Comparison of ENCODE assay signal across 33 mouse cellular contexts in genomic region chr4:145203305-145203704, GRCm38 (mm10).
"Had no signal": no experiment of that assay in that cellular context is flagged by ENCODE, and none has a peak within 500 bp of the region (broad histone marks: within the 10 kb centered on the region; RNA-seq: fewer than 3 reads in every experiment).

No protein-coding gene starts in this region.

- H3K4me1 ChIP-seq: hindbrain, embryonic 10.5 days; hindbrain, embryonic 12.5 days; hindbrain, embryonic 13.5 days; hindbrain, embryonic 15.5 days had no signal

- H3K36me3 ChIP-seq: heart, embryonic 10.5 days; heart, embryonic 12.5 days; heart, embryonic 13.5 days; heart, embryonic 15.5 days; hindbrain, embryonic 10.5 days; hindbrain, embryonic 12.5 days; hindbrain, embryonic 13.5 days; hindbrain, embryonic 15.5 days; kidney, embryonic 15.5 days had no signal

- H3K27me3 ChIP-seq: heart, embryonic 12.5 days; heart, embryonic 13.5 days; heart, embryonic 15.5 days; hindbrain, embryonic 12.5 days; hindbrain, embryonic 13.5 days; hindbrain, embryonic 15.5 days; kidney, embryonic 15.5 days had no signal

- H3K4me2 ChIP-seq: heart, embryonic 11.5 days; heart, embryonic 12.5 days; heart, embryonic 13.5 days; heart, embryonic 15.5 days; hindbrain, embryonic 12.5 days; hindbrain, embryonic 13.5 days; hindbrain, embryonic 14.5 days; hindbrain, embryonic 15.5 days; kidney, embryonic 15.5 days had no signal

- H3K9ac ChIP-seq: heart, embryonic 12.5 days; heart, embryonic 13.5 days; heart, embryonic 15.5 days; hindbrain, embryonic 12.5 days; hindbrain, embryonic 13.5 days; hindbrain, embryonic 14.5 days; hindbrain, embryonic 15.5 days; kidney, embryonic 15.5 days had no signal

- H3K9me3 ChIP-seq: heart, embryonic 10.5 days; heart, embryonic 12.5 days; heart, embryonic 13.5 days; heart, embryonic 15.5 days; hindbrain, embryonic 10.5 days; hindbrain, embryonic 12.5 days; hindbrain, embryonic 13.5 days; hindbrain, embryonic 15.5 days; kidney, embryonic 15.5 days had no signal

- H3K27ac ChIP-seq: heart, embryonic 10.5 days; heart, embryonic 13.5 days; heart, embryonic 15.5 days; hindbrain, embryonic 10.5 days; hindbrain, embryonic 12.5 days; hindbrain, embryonic 13.5 days; hindbrain, embryonic 14.5 days; hindbrain, embryonic 15.5 days; hindbrain, postnatal 0 days; kidney, embryonic 15.5 days; kidney, postnatal 0 days; layer of hippocampus, adult 2 months; left cerebral cortex, adult 2 months had no signal

- ATAC-seq: hindbrain, embryonic 16.5 days; hindbrain, postnatal 0 days; inflammation-experienced regulatory T-cells, adult 6 months had no signal

- DNase-seq: heart, postnatal 10 days; heart, postnatal 14 days; heart, postnatal 36 days; heart, postnatal 4 days; kidney, adult 11 months; kidney, adult 18-20 months; kidney, adult 2 months; kidney, adult 8-10 months; kidney, adult 9 months; kidney, postnatal 10 days; kidney, postnatal 14 days; kidney, postnatal 25 days; kidney, postnatal 36 days; kidney, postnatal 4 days; layer of hippocampus, adult 9-11 months; layer of hippocampus, postnatal 36 days had no signal

- H3K4me3 ChIP-seq: heart, embryonic 10.5 days; heart, embryonic 12.5 days; heart, embryonic 13.5 days; heart, embryonic 15.5 days; hindbrain, embryonic 10.5 days; hindbrain, embryonic 12.5 days; hindbrain, embryonic 13.5 days; hindbrain, embryonic 15.5 days; kidney, embryonic 15.5 days; layer of hippocampus, adult 2 months; left cerebral cortex, adult 2 months had no signal
